Mouse (Mus musculus) testis, adult 2 months (tissue): Measurements from ENCODE around the gene Sox5.

Source experiments
- CTCF ChIP-seq: fragments of 200-500 bp; IDR thresholded peaks from 2 replicates; pipeline ENCODE4 v1.5.1; 2012; ENCODE audit warnings: low read depth, mild to moderate bottlenecking, inconsistent platforms, low read length, moderate library complexity; ENCODE audit not compliant: control insufficient read depth, insufficient read depth, insufficient replicate concordance
- POLR2A ChIP-seq: fragments of 200-500 bp; IDR thresholded peaks from 2 replicates; pipeline ENCODE4 v1.6.1; 2012; ENCODE audit warnings: low read depth, mild to moderate bottlenecking, inconsistent platforms, low read length, moderate library complexity; ENCODE audit not compliant: control insufficient read depth

DNA sequence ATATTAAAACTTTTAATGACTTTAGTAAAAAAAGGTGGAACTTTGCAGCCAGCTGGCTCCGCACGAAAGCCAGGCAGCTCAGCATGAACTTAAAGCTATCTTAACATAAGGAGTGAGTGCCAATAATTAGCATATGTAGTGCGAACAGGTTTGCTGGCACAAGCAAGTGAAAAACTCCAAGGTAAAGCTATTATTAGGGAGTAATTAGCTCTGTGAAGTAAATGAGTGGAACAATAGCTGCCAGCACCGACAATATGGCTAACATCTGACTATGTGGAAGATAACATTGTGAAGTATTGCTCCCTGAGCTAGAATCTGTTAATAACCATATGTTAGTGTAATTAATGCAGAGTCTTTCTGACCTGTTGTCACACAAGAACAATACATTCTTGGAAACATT is 786.7 kb downstream of the Sox5 start:
- TF ChIP-seq POLR2A (no peak), CTCF (no peak)
